Mouse (Mus musculus) NIH3T3 (cell line): Measurements from ENCODE around the gene Gm28035.
A peak's percentile ranks its signal among the peaks of the same experiment; 100 is the strongest.

Experiments used
- DNase-seq: peaks from one replicate; pipeline ENCODE4 v3.0.0-alpha.2; 2012; ENCODE audit warnings: low read depth

The Gm28035 gene

GRCm38 (mm10) chr2:30306087-30306486, 65.7 kb downstream of the Gm28035 start:
- no peak for DNase-seq

DNA sequence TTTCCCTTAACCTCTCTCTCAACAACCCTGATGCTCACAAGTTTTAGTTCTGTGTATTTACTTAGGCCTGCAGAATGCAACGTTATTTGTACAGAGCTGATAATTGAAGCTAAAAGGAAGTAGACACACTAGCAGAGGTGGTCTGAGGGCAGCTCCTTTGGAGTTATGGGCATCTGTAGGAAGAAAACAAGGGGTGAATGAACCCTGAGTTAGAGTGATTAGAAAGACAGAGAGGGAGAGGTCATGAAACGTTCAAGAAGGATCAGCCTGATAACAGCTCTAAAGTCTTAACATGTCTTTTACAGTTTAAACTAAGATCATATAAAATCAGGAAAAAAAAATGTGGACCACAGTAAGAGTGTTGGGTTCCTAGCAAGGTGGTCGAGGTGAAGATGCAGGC, 69.0 kb downstream of the Gm28035 start:
- no peak for DNase-seq

GRCm38 (mm10) chr2:30311481-30311880, 71.1 kb downstream of the Gm28035 start:
- peak; percentile 23 for DNase-seq

GRCm38 (mm10) chr2:30316136-30316535, 75.8 kb downstream of the Gm28035 start:
- peak; percentile 27 for DNase-seq

DNA sequence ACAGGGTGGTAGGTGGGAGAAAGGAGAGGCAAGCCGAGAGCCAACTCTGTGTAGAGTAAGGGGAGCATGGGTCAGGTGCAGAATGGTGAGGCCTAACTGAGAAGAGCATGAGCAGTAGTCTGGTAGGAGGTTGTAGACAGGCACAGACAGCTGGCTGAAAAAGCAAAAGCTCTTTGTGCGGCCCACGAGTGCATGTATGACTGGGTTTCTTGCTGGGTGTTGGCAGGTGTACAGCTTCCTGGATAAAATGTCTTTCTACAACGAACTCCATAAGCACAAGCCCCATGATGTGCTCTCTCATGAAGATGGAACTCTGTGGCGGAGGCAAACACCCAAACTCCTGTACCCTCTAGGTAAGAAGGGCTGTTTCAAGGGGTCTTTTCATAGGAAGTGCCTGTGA, 76.6 kb downstream of the Gm28035 start:
- no peak for DNase-seq

DNA sequence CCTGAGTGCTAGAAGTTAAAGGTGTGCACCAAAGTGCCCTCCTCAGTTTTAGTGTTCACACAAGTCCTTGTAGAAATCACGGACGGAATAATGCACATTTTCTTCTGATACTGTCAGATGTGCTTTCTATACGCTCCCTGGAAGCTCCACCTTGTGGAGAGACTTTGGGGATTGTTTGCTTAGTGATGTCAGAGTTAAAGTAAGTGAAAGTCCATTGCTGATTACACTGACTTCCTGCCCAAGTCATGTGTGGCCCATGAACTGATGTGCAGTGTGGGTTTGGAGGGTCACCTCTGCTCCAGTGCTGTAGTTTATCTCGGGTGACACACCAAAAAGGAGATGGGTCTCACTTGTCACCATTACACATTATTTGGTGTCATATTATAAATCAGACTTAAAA, 78.9 kb downstream of the Gm28035 start:
- no peak for DNase-seq

DNA sequence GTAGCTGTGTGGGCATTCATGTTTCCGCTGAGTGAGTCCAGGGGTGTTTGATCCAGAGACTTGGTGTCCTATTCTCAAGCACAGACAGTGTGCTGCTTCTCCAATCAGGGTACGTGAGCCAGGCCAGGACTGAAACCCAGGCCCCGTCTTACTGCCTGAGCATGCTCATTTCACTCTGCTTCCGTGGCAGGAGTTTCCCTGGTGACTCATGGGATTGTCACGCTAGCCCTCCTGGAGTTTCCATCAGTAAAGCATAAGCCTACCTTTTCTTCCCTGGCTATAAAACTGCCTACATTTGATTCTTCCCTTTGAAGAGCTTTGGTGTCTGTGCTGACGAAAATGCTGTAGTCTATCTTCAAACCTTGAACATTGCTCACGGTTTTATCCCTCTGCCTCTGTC, 82.7 kb downstream of the Gm28035 start:
- DNase-seq, result peak; percentile 86

- DNase-seq, result peak; percentile 74
Measured at GRCm38 (mm10) chr2:30325296-30325695, 84.9 kb downstream of the Gm28035 start.

GRCm38 (mm10) chr2:30327276-30327675, 86.9 kb downstream of the Gm28035 start:
- DNase-seq, result no peak

DNA sequence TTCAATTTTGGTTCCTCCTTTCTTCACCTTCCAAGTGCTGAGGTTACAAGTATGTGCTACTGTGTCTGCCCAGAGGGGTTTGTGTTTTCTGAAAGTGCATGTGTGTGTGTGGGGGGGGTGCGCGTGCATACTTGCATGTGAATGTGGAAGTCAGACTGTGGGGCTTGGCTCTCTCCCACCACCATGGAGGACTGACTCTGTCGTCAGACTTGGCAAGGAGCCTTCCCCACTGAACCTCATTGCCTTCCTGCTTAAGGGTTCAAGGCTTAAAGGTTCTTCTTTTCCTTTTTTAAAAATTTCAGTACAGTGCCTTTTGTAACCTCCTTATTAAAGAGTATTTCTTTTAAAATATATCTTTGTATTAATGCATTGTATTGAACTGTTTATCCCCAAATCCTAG, 88.4 kb downstream of the Gm28035 start:
- DNase-seq, result no peak
